Mouse (Mus musculus) forebrain, embryonic 14.5 days (tissue): ENCODE measurements at regions not wholly inside any gene's neighbourhood (a gene's known extent, or its start where the extent isn't known, plus 50 kb on each side); places are given as distances from the start of the nearest gene placed in this dataset.

Source experiments
- ATAC-seq: fragments of 200-750 bp; cut with Nextera tagmentation; 2 replicates; pipeline ENCODE4 v1.8.0; 2017; ENCODE audit warnings: mild to moderate bottlenecking, moderate library complexity
- DNase-seq: peaks from one replicate; pipeline ENCODE4 v3.0.0-alpha.2; 2015; ENCODE audit warnings: low spot score
- H3K27ac ChIP-seq: fragments of 300-500 bp; sonication (generic); 2 replicates; pipeline ENCODE4 v1.5.1; 2014; ENCODE audit warnings: low read depth, mild to moderate bottlenecking, control low read depth, low read length, moderate library complexity
- H3K27me3 ChIP-seq: fragments of 300-500 bp; sonication (generic); replicated peaks from 2 replicates; pipeline ENCODE4 v1.6.1; 2014; ENCODE audit warnings: low read length, control low read depth, mixed read lengths; ENCODE audit not compliant: control insufficient read depth, insufficient read depth
- H3K36me3 ChIP-seq: fragments of 300-500 bp; sonication (generic); 2 replicates; pipeline ENCODE4 v1.6.1; 2014; ENCODE audit warnings: low read length, control low read depth; ENCODE audit not compliant: control insufficient read depth, insufficient read depth
- H3K4me1 ChIP-seq: fragments of 300-500 bp; sonication (generic); 2 replicates; pipeline ENCODE4 v1.6.1; 2014; ENCODE audit warnings: antibody characterized with exemption, low read length, control low read depth; ENCODE audit not compliant: control insufficient read depth, insufficient read depth
- H3K4me2 ChIP-seq: fragments of 300-500 bp; sonication (generic); 2 replicates; pipeline ENCODE4 v1.6.1; 2014; ENCODE audit warnings: mild to moderate bottlenecking, control low read depth, low read length
- H3K4me3 ChIP-seq: fragments of 300-500 bp; sonication (generic); 2 replicates; pipeline ENCODE4 v1.5.1; 2014; ENCODE audit warnings: low read depth, low read length, control low read depth
- H3K9ac ChIP-seq: fragments of 300-500 bp; sonication (generic); 2 replicates; pipeline ENCODE4 v1.6.1; 2014; ENCODE audit warnings: mild to moderate bottlenecking, low read length, control low read depth, moderate library complexity
- H3K9me3 ChIP-seq: fragments of 300-500 bp; sonication (generic); replicated peaks from 2 replicates; pipeline ENCODE4 v1.6.1; 2016; ENCODE audit warnings: low read length, control low read depth, mixed read lengths; ENCODE audit not compliant: control insufficient read depth
- WGBS: fragments of 180-500 bp; shearing (Covaris S2); extraction: QIAGEN DNeasy Blood & Tissue Kit; methylation state at CpG from one replicate; pipeline ENCODE4 v1.1.7; 2014; 5-methylcytosine and 5-hydroxymethylcytosine counted together

GRCm38 (mm10) chr2:57828284-57828683, 169.4 kb upstream of the Galnt5 start:
- H3K9ac ChIP-seq: no peak overlapping the region
- ATAC-seq (no peak), DNase-seq (no peak)
- no peaks in the 10 kb centered on the region for H3K4me1 ChIP-seq
- 60% methylated on average over 2 of the region's 2 CpGs for WGBS
- H3K27ac ChIP-seq: no peak overlapping the region
- no peaks in the 10 kb centered on the region for H3K36me3 ChIP-seq
- no peaks in the 10 kb centered on the region for H3K9me3 ChIP-seq
- H3K4me2 ChIP-seq: no peak overlapping the region
- H3K4me3 ChIP-seq: no peak overlapping the region
- H3K27me3 ChIP-seq: no peaks in the 10 kb centered on the region

- ATAC-seq (no peak), DNase-seq (peak; percentile 90)
- H3K4me3 ChIP-seq: no peak overlapping the region
- WGBS: 54% methylated on average over 12 of the region's 12 CpGs
- no peaks in the 10 kb centered on the region for H3K27me3 ChIP-seq
- no peak overlapping the region for H3K9ac ChIP-seq
- no peak overlapping the region for H3K27ac ChIP-seq
- no peaks in the 10 kb centered on the region for H3K4me1 ChIP-seq
- H3K36me3 ChIP-seq: no peaks in the 10 kb centered on the region
- H3K4me2 ChIP-seq: no peak overlapping the region
- no peaks in the 10 kb centered on the region for H3K9me3 ChIP-seq
Measured at GRCm38 (mm10) chr2:57832565-57833355, 164.9 kb upstream of the Galnt5 start.

GRCm38 (mm10) chr2:57845135-57845534, 152.5 kb upstream of the Galnt5 start:
- Histone ChIP-seq H3K27ac (no peak overlapping the region), H3K4me2 (no peak overlapping the region), H3K9me3 (no peaks in the 10 kb centered on the region), H3K4me3 (no peak overlapping the region), H3K27me3 (no peaks in the 10 kb centered on the region), H3K36me3 (no peaks in the 10 kb centered on the region), H3K4me1 (peaks cover 7% of the 10 kb centered on the region), H3K9ac (no peak overlapping the region)
- WGBS: 86% methylated on average over 1 of the region's 1 CpGs
- ATAC-seq: no peak
- no peak for DNase-seq

- 72% methylated on average over 4 of the region's 4 CpGs for WGBS
- no peak overlapping the region for H3K9ac ChIP-seq
- H3K9me3 ChIP-seq: no peaks in the 10 kb centered on the region
- no peaks in the 10 kb centered on the region for H3K36me3 ChIP-seq
- H3K4me1 ChIP-seq: peaks cover 7% of the 10 kb centered on the region
- no peak overlapping the region for H3K4me3 ChIP-seq
- H3K4me2 ChIP-seq: no peak overlapping the region
- DNase-seq (no peak), ATAC-seq (no peak)
- H3K27me3 ChIP-seq: no peaks in the 10 kb centered on the region
- no peak overlapping the region for H3K27ac ChIP-seq
Measured at GRCm38 (mm10) chr2:57847707-57848106, 150.0 kb upstream of the Galnt5 start.

GRCm38 (mm10) chr2:57849338-57850057, 148.2 kb upstream of the Galnt5 start:
- ATAC-seq: peak; percentile 61; the same call in 1 of the 2 replicates
- H3K4me2 ChIP-seq: no peak overlapping the region
- WGBS: 5% methylated on average over 4 of the region's 4 CpGs

GRCm38 (mm10) chr2:57850058-57850400, 147.7 kb upstream of the Galnt5 start:
- DNase-seq (peak; percentile 40), ATAC-seq (peak; percentile 74)

More at GRCm38 (mm10) chr2:57849338-57850057, 148.2 kb upstream of the Galnt5 start:
- peaks cover 7% of the 10 kb centered on the region for H3K4me1 ChIP-seq
- H3K9ac ChIP-seq: no peak overlapping the region
- no peaks in the 10 kb centered on the region for H3K27me3 ChIP-seq
- H3K4me3 ChIP-seq: no peak overlapping the region
- H3K36me3 ChIP-seq: no peaks in the 10 kb centered on the region
- peak; percentile 68 for DNase-seq
- no peaks in the 10 kb centered on the region for H3K9me3 ChIP-seq
- no peak overlapping the region for H3K27ac ChIP-seq

GRCm38 (mm10) chr2:57856524-57857107, 141.1 kb upstream of the Galnt5 start:
- Histone ChIP-seq H3K36me3 (no peaks in the 10 kb centered on the region), H3K4me3 (no peak overlapping the region), H3K4me2 (no peak overlapping the region), H3K9ac (no peak overlapping the region), H3K27me3 (no peaks in the 10 kb centered on the region), H3K9me3 (no peaks in the 10 kb centered on the region), H3K4me1 (no peaks in the 10 kb centered on the region), H3K27ac (no peak overlapping the region)
- ATAC-seq (peak; percentile 44; the same call in 1 of the 2 replicates), DNase-seq (peak; percentile 36)
- 75% methylated on average over 14 of the region's 14 CpGs for WGBS

More at GRCm38 (mm10) chr2:57850058-57850400, 147.7 kb upstream of the Galnt5 start:
- no peaks in the 10 kb centered on the region for H3K9me3 ChIP-seq
- no peak overlapping the region for H3K9ac ChIP-seq
- H3K36me3 ChIP-seq: no peaks in the 10 kb centered on the region
- 9% methylated on average over 5 of the region's 5 CpGs for WGBS
- no peak overlapping the region for H3K4me3 ChIP-seq
- H3K27ac ChIP-seq: no peak overlapping the region
- no peak overlapping the region for H3K4me2 ChIP-seq
- H3K27me3 ChIP-seq: no peaks in the 10 kb centered on the region
- peaks cover 7% of the 10 kb centered on the region for H3K4me1 ChIP-seq

- H3K36me3 ChIP-seq: no peaks in the 10 kb centered on the region
- 64% methylated on average over 1 of the region's 1 CpGs for WGBS
- no peaks in the 10 kb centered on the region for H3K27me3 ChIP-seq
- DNase-seq: no peak
- no peak for ATAC-seq
- H3K4me1 ChIP-seq: no peaks in the 10 kb centered on the region
- H3K4me3 ChIP-seq: no peak overlapping the region
- no peak overlapping the region for H3K27ac ChIP-seq
- H3K9me3 ChIP-seq: no peaks in the 10 kb centered on the region
- H3K4me2 ChIP-seq: no peak overlapping the region
- no peak overlapping the region for H3K9ac ChIP-seq
Measured at GRCm38 (mm10) chr2:57865289-57865688, 132.4 kb upstream of the Galnt5 start.

- WGBS: 76% methylated on average over 2 of the region's 2 CpGs
- no peak for ATAC-seq
- Histone ChIP-seq H3K4me1 (no peaks in the 10 kb centered on the region), H3K36me3 (no peaks in the 10 kb centered on the region), H3K9me3 (no peaks in the 10 kb centered on the region), H3K4me2 (no peak overlapping the region), H3K4me3 (no peak overlapping the region), H3K9ac (no peak overlapping the region), H3K27ac (no peak overlapping the region), H3K27me3 (no peaks in the 10 kb centered on the region)
- DNase-seq: no peak
Measured at GRCm38 (mm10) chr2:57868046-57868445, 129.6 kb upstream of the Galnt5 start.
